ENCODE assay signal across 14 mouse cellular contexts in the genomic region with DNA sequence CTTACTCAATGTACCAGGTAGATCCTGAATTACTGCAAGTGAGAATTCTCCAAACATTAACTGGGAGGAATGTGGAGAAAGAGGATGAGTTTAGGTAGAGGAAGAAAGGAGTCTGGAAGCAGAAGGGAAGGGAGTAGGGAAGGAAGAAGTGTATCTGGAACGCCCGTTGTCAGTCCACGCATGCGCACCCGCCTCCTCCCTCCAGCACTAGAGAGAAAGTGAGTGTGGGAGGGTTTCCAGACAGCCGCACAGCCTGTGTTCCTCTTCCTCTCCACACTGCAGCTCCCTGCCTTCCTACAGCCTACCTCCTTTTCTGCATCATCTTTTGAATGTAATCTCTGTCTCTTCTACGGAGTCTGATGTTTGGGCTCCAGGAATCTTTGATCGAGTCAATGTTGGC.
DNase-seq lines count a peak whose midpoint lies in the region; ATAC-seq and TF ChIP-seq lines count a peak whose summit lies in the region.
"Had no signal": no experiment of that assay in that cellular context is flagged by ENCODE, and none has a peak within 500 bp of the region (broad histone marks: within the 10 kb centered on the region; RNA-seq: fewer than 3 reads in every experiment).

No protein-coding gene starts in this region.

- 94% methylated on average over 8 of the region's 8 CpGs for WGBS in midbrain, embryonic 11.5 days

- no peaks in the 10 kb centered on the region for H3K4me1 ChIP-seq in cortical plate, adult 2 months (ENCODE audit: control insufficient read depth, insufficient read depth, low read length)
- H3K4me1 ChIP-seq in midbrain, embryonic 11.5 days (ENCODE audit: control insufficient read depth, insufficient read depth, low read length): no peaks in the 10 kb centered on the region
- H3K4me1 ChIP-seq: heart, embryonic 10.5 days; midbrain, embryonic 12.5 days had no signal

- no peaks in the 10 kb centered on the region for H3K36me3 ChIP-seq in midbrain, embryonic 11.5 days (ENCODE audit: control insufficient read depth, insufficient read depth, low read length)
- H3K36me3 ChIP-seq: forebrain, embryonic 10.5 days; heart, embryonic 10.5 days; midbrain, embryonic 12.5 days had no signal

- intact Hi-C loops in left cerebral cortex, postnatal 14 days (cut with DNase I): no loop called here

- no peak overlapping the region for H3K27ac ChIP-seq in cortical plate, adult 2 months (ENCODE audit: insufficient read depth, low read length)
- no peak overlapping the region for H3K27ac ChIP-seq in midbrain, embryonic 11.5 days (ENCODE audit: low read depth, low read length)
- H3K27ac ChIP-seq: forebrain, embryonic 10.5 days; gastrocnemius, adult 2 months; heart, embryonic 10.5 days; kidney, postnatal 0 days; midbrain, embryonic 12.5 days had no signal

- ATAC-seq in midbrain, embryonic 11.5 days (ENCODE audit: low FRiP score): no peak
- ATAC-seq: Patski had no signal

- TF ChIP-seq CTCF in cortical plate, adult 2 months (IDR thresholded peaks at IDR 0.05; ENCODE audit: extremely low read depth, insufficient read depth, low read length): no peak

- H3K4me3 ChIP-seq in cortical plate, adult 2 months (ENCODE audit: insufficient read depth, low read length): no peak overlapping the region
- no peak overlapping the region for H3K4me3 ChIP-seq in midbrain, embryonic 11.5 days (ENCODE audit: low read depth, low read length)
- H3K4me3 ChIP-seq: forebrain, embryonic 10.5 days; gastrocnemius, adult 2 months; heart, embryonic 10.5 days; midbrain, embryonic 12.5 days had no signal

- peak; percentile 43 for DNase-seq in R1 (ENCODE audit: low read depth, low spot score)
- DNase-seq in kidney, postnatal 4 days: peak; percentile 47 to 63
- DNase-seq in left cerebral cortex, postnatal 14 days (ENCODE audit: low spot score in 2 of 2): peak; percentile 55 to 62
- DNase-seq in midbrain, embryonic 11.5 days (ENCODE audit: low spot score, missing footprints): no peak
- no peak for DNase-seq in liver
- DNase-seq in urinary bladder, postnatal 36 days (ENCODE audit: low spot score in 2 of 2): no peak
- DNase-seq: cerebellum, postnatal 10 days; gastrocnemius, adult 2 months had no signal

- 0 out of 2 replicates have a peak, but pooled peaks have one; percentile 16 for TF ChIP-seq POLR2A in cortical plate, adult 2 months (IDR thresholded peaks at IDR 0.05; ENCODE audit: extremely low read depth, insufficient read depth, low read length)

- H3K9me3 ChIP-seq in midbrain, embryonic 11.5 days (ENCODE audit: control insufficient read depth, low read length): no peaks in the 10 kb centered on the region
- H3K9me3 ChIP-seq: forebrain, embryonic 10.5 days; heart, embryonic 10.5 days; midbrain, embryonic 12.5 days had no signal

- no peak overlapping the region for H3K4me2 ChIP-seq in midbrain, embryonic 11.5 days
- H3K4me2 ChIP-seq: midbrain, embryonic 12.5 days had no signal

- H3K9ac ChIP-seq in midbrain, embryonic 11.5 days (ENCODE audit: low read length): no peak overlapping the region
- H3K9ac ChIP-seq: midbrain, embryonic 12.5 days had no signal

- H3K27me3 ChIP-seq in midbrain, embryonic 11.5 days (ENCODE audit: control insufficient read depth, insufficient read depth, low read length): no peaks in the 10 kb centered on the region
- H3K27me3 ChIP-seq: midbrain, embryonic 12.5 days; Patski had no signal

Comparison
In these comparisons a context has a peak if more than half of its experiments do, and no peak if none do; other contexts are left out.
1. DNase-seq: peak in R1 (single experiment), kidney, postnatal 4 days (2 of 2) and left cerebral cortex, postnatal 14 days (2 of 2); none in midbrain, embryonic 11.5 days (single experiment), liver (single experiment) and urinary bladder, postnatal 36 days (0 of 2).